Mouse (Mus musculus) lung, postnatal 10 days (tissue): ENCODE results near the gene Vasn.

Source experiments
- DNase-seq: peaks from one replicate; pipeline ENCODE4 v3.0.0; 2021

Gene Vasn

GRCm38 (mm10) chr16:4639831-4640237 lies at the start of gene Vasn, which contains the start of gene Dnaja3:
Gene Vasn, plus strand, starts transcription at chr16:4639941.
Gene Dnaja3, plus strand, starts transcription at chr16:4639989.
- DNase-seq = peak; percentile 97

- DNase-seq = no peak
Observed at GRCm38 (mm10) chr16:4590236-4590635, 49.5 kb upstream of the Vasn start.

GRCm38 (mm10) chr16:4592909-4593875 lies 46.5 kb upstream of the Vasn start:
- peak; percentile 83 for DNase-seq

- peak; percentile 73 for DNase-seq
Observed at GRCm38 (mm10) chr16:4593971-4594813, 45.5 kb upstream of the Vasn start, which contains the start of gene Glis2. Gene Glis2, plus strand, starts transcription at chr16:4594713.

GRCm38 (mm10) chr16:4594814-4595526 lies 44.8 kb upstream of the Vasn start:
- DNase-seq = peak; percentile 61

GRCm38 (mm10) chr16:4595527-4595963 lies 44.2 kb upstream of the Vasn start:
- peak; percentile 78 for DNase-seq

GRCm38 (mm10) chr16:4596141-4596728 lies 43.5 kb upstream of the Vasn start:
- DNase-seq = peak; percentile 43

GRCm38 (mm10) chr16:4596836-4597235 lies 42.9 kb upstream of the Vasn start:
- DNase-seq = no peak

- DNase-seq = peak; percentile 68
Observed at GRCm38 (mm10) chr16:4597296-4597695, 42.4 kb upstream of the Vasn start.

GRCm38 (mm10) chr16:4598041-4598440 lies 41.7 kb upstream of the Vasn start:
- DNase-seq = no peak

GRCm38 (mm10) chr16:4598891-4599543 lies 40.7 kb upstream of the Vasn start:
- DNase-seq = no peak

- no peak for DNase-seq
Observed at GRCm38 (mm10) chr16:4599616-4600015, 40.1 kb upstream of the Vasn start.

GRCm38 (mm10) chr16:4600701-4601310 lies 38.9 kb upstream of the Vasn start:
- no peak for DNase-seq

GRCm38 (mm10) chr16:4602189-4602588 lies 37.6 kb upstream of the Vasn start:
- DNase-seq = no peak

GRCm38 (mm10) chr16:4602766-4603452 lies 36.8 kb upstream of the Vasn start:
- peak; percentile 39 for DNase-seq

- no peak for DNase-seq
Observed at GRCm38 (mm10) chr16:4603453-4603837, 36.3 kb upstream of the Vasn start.

GRCm38 (mm10) chr16:4604293-4604837 lies 35.4 kb upstream of the Vasn start:
- DNase-seq = peak; percentile 46

- no peak for DNase-seq
Observed at GRCm38 (mm10) chr16:4605514-4606131, 34.1 kb upstream of the Vasn start.

GRCm38 (mm10) chr16:4606431-4607084 lies 33.2 kb upstream of the Vasn start:
- DNase-seq = peak; percentile 92
